Mouse (Mus musculus) liver, embryonic 14.5 days (tissue): ENCODE results near the gene Gm21190.
"Not testable (repeated sequence)": the region's sequence is repeated elsewhere in the genome, so short reads cannot be mapped to it uniquely, and the experiment has no call there.

Experiments
- CTCF ChIP-seq: IDR thresholded peaks from 2 replicates; pipeline ENCODE4 v1.5.1; 2016; ENCODE audit warnings: antibody characterized with exemption, low read depth, control low read depth
- EP300 ChIP-seq: IDR thresholded peaks from 2 replicates; pipeline ENCODE4 v1.6.1; 2016; ENCODE audit warnings: antibody characterized with exemption, low read depth

DNA sequence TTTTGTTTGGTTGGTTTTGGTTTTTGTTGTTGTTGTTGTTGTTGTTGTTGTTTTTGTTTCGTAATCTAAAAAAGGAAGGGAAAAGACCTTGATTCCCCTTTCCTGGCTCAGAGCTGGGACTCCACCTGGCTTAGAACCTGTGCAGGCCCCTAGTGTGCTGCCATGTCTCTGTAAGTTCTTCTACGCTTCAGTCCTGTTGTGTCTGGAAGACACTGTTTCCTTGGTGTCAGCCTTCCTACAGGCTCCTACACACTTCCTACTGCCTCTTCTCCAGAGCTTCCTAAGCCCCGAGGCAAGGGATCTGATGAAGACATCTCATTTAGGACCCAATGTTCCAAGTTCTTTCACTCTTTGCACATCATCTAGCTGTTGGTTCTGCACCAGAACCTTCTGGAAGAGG is 30.7 kb downstream of the Gm21190 start:
- not testable (repeated sequence) for TF ChIP-seq CTCF, EP300
